Mouse (Mus musculus): ENCODE results near the gene BC049762. TPM values are rescaled to one million over a fixed set of nuclear protein-coding genes. Genes with fewer than 3 reads are reported as not detected.

The BC049762 gene
- polyA plus RNA-seq, 1 experiment from 2014 or later, result 0.69 TPM

Other genes starting within 250 kb of the BC049762 start
- gene Olfr54, start 248.8 kb downstream of the BC049762 start, polyA plus RNA-seq (2014; fragmentation: Nextera tagmentation; extraction: Ambion mirVana), result not detected in 2 replicates
- not detected in 2 replicates for gene Olfr1375, start 214.9 kb downstream of the BC049762 start, polyA plus RNA-seq (2014; fragmentation: Nextera tagmentation; extraction: Ambion mirVana)
- 7.5 and 11.7 TPM in 2 replicates for gene Zfp354a, start 203.8 kb downstream of the BC049762 start, polyA plus RNA-seq (2014; fragmentation: Nextera tagmentation; extraction: Ambion mirVana)
- gene Gm12569, start 42.6 kb downstream of the BC049762 start, polyA plus RNA-seq (2014; fragmentation: Nextera tagmentation; extraction: Ambion mirVana), result not detected in 2 replicates
- gene Clk4, start 1.3 kb downstream of the BC049762 start, polyA plus RNA-seq (2014; fragmentation: Nextera tagmentation; extraction: Ambion mirVana), result 102 and 127 TPM in 2 replicates
- 8.6 and 12.3 TPM in 2 replicates for gene Col23a1, start 26.9 kb upstream of the BC049762 start, polyA plus RNA-seq (2014; fragmentation: Nextera tagmentation; extraction: Ambion mirVana)